Mouse (Mus musculus): Measurements from ENCODE around the gene C8g.

The C8g gene

GRCm38 (mm10) chr2:25467606-25468303, 33.8 kb downstream of the C8g start:
- no peak for DNase-seq (ENCODE audit: low read depth)

GRCm38 (mm10) chr2:25465816-25466635, 35.5 kb downstream of the C8g start:
- peak; percentile 95 for DNase-seq (ENCODE audit: low read depth)

DNA sequence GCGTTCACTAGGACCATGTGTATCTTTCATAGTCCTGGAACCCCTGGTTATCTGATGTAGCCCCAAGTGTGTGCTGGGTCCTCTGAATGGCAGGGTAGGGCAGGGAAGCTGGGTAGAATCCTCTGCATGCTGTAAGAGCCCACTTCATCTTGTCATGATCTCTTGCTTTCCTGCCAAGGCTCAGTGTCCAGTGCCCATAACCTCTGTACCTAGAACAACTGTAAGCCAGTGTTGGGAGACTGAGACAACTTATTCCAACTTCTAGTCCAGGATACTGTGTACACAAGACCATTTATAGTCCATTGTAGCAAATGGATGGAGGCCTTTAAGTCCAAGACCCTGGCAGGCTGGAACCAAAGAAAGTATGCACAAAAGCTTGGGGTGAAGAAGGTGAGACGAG, 36.3 kb downstream of the C8g start:
- DNase-seq (ENCODE audit: low read depth) = no peak

DNA sequence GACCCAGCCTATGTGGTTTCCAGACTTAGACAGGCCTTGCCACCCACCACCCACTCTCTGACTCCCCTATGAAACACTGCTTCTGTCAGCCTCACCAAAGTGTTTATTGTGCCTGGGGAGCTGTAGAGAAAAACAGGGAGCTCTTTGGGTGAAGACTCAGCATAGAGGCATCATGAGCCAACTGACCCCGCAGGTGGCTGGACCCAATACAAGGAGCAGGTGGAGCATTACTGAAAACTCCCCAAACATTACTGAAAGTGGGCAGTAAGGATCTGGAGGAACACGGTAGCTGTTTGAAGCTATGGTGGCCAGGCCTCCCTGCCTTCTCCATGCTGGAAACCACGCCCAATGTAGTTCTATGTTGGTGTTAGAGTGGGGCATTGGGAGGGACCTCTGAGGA, 37.9 kb downstream of the C8g start:
- DNase-seq (ENCODE audit: low read depth) = no peak

GRCm38 (mm10) chr2:25461407-25461806, 40.1 kb downstream of the C8g start:
- no peak for DNase-seq (ENCODE audit: low read depth)

GRCm38 (mm10) chr2:25460551-25461309, 40.8 kb downstream of the C8g start, which contains the start of gene Paxx:
Gene Paxx, minus strand, starts transcription at chr2:25461094.
- peak; percentile 100 for DNase-seq (ENCODE audit: low read depth)

DNA sequence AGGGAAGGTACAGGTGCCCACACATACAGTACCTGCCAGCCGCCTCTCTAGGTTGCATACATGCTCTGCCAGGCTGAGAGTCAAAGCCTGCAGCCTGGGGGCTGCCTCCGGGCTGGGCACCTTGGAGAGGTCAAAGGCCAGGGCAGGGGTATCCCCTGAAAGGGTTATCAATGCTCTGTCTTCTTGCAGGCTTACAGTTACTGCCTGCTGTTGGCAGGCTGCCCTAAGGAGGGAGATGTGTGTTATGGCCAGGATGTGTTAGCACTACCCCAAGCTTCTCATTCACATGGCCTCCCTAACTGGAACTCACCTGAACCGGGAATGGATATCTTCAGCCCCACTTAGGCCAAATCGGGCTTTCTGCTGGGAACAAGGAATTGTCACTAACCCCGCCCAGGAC, 41.4 kb downstream of the C8g start:
- peak; percentile 35 for DNase-seq (ENCODE audit: low read depth)

GRCm38 (mm10) chr2:25458911-25459310, 42.6 kb downstream of the C8g start:
- DNase-seq (ENCODE audit: low read depth) = peak; percentile 36

GRCm38 (mm10) chr2:25457022-25457896, 44.3 kb downstream of the C8g start:
- DNase-seq (ENCODE audit: low read depth) = no peak

DNA sequence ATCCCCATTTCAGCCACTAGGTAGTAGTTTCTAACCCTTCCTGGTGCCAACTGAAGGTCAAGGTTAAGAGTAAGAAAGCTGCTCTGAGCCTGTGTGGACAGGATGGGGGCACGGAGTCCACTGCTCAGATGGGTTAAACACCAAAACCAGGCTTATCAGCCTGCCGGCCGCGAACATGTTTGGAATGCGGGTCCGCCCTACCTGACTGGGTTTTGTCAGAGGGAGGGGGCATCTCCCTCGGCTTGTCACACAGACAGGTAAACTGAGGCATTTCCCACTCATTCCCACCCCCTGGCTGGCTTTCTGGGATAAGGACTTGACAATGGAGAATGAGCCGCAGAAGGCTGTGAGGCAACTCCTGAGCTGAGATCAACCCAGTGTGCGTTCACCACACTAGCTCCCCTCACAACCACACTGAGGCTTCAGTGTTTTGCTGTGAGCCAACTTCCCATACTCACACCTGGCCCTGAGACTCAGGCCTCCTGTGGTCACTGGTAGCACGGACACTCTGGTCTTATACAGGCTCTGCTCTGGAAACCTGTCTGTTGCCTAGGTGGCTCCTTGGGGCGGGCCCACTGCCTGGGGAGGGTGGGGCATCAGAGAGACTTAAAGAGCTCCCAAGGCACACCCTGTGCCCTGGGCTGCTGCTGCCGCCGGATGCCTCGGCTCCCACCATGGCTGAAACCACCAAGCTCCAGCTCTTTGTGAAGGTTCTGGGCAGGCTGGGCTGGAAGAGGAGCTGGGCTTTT, 45.1 kb downstream of the C8g start, which contains the start of gene Clic3:
TSS of gene Clic3 (plus strand) at position 634 of the 749 bp plus-strand sequence.
- DNase-seq (ENCODE audit: low read depth) = no peak

- no peak for DNase-seq (ENCODE audit: low read depth)
Observed at GRCm38 (mm10) chr2:25452951-25453350, 48.6 kb downstream of the C8g start.

DNA sequence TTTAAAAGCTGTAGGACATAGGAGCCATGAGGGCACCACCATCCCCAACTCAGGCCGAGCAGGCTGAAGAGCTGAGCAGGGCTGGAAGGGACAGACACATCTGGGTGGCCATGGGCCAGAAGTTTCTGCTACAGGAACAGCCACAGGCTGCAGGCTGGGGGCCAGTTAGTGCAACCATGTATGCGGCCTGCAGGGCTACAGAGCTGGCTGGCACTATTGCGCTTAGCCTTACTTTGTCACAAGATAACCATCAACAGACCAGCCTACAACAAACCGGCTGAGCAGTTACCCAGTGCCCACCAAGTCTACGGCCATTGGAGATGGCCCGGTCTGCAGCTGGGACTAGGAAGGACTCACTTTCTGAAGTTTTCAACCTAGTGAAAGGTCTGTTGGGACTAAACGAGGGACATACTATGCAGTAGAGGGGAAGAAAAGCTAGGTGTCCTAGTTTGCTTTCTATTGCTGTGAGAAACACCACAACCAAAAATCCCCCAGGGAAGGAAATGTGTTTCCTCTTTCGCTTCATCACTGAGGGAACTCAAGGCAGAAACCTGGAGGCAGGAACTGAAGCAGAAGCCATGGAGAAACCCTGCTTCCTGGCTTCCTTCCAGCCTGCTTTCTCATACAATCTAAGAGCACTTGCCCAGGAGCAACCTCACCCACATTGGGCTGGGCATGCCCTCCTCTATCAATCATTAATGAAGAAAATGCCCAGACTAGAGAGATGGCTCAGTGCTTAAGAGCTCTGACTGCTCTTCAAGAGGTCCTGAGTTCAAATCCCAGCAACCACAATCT, 50.5 kb downstream of the C8g start:
- DNase-seq (ENCODE audit: low read depth) = peak; percentile 73
